Mouse (Mus musculus) cortical plate, adult 2 months (tissue): ENCODE results near the gene Nr4a1.

Experiments used
- CTCF ChIP-seq: fragments of 200-500 bp; IDR thresholded peaks from 2 replicates; pipeline ENCODE4 v1.5.1; 2011; ENCODE audit warnings: mild to moderate bottlenecking, control low read depth, low read length; ENCODE audit not compliant: insufficient read depth; ENCODE audit errors: extremely low read depth
- POLR2A ChIP-seq: fragments of 200-500 bp; IDR thresholded peaks from 2 replicates; pipeline ENCODE4 v1.6.1; 2011; ENCODE audit warnings: mild to moderate bottlenecking, low read length, control low read depth; ENCODE audit not compliant: insufficient read depth; ENCODE audit errors: extremely low read depth

- TF ChIP-seq CTCF (peak; percentile 30; the same call in 1 of the 2 replicates), POLR2A (no peak)
These were observed 32.2 kb downstream of the Nr4a1 start for GRCm38 (mm10) chr15:101286129-101286770.
